Mouse (Mus musculus): ENCODE measurements around the gene Spon1.

- TF ChIP-seq POLR2A (IDR thresholded peaks at IDR 0.05; ENCODE audit: borderline replicate concordance, extremely low read depth, insufficient read depth, insufficient read length, poor library complexity, severe bottlenecking): no peak
- no peak for TF ChIP-seq CTCF (IDR thresholded peaks at IDR 0.05; ENCODE audit: borderline replicate concordance, extremely low read depth, insufficient read depth, insufficient read length)
Measured at GRCm38 (mm10) chr7:114070458-114070840, 304.7 kb downstream of the Spon1 start.
